Mouse (Mus musculus): ENCODE results near the gene Slc22a20. TPM values are rescaled to one million over a fixed set of nuclear protein-coding genes. Genes with fewer than 3 reads are reported as not detected.
A peak's percentile ranks its signal among the peaks of the same experiment; 100 is the strongest.

Slc22a20 gene
- polyA plus RNA-seq, 1 experiment from 2014 or later, result not detected

GRCm38 (mm10) chr19:5964804-5965203 is 21.1 kb downstream of the Slc22a20 start:
- Histone ChIP-seq H3K27ac (ENCODE audit: low read depth, low read length) (no peak overlapping the region), H3K36me3 (ENCODE audit: control insufficient read depth, insufficient read depth, low read length) (no peaks in the 10 kb centered on the region), H3K27me3 (ENCODE audit: control insufficient read depth, insufficient read depth, low read length) (no peaks in the 10 kb centered on the region), H3K4me3 (ENCODE audit: low read depth, low read length) (peak overlapping the region; percentile 77), H3K4me2 (peak overlapping the region; percentile 89), H3K9ac (ENCODE audit: low read depth, low read length) (no peak overlapping the region; the same call in 1 of the 2 replicates), H3K4me1 (ENCODE audit: control insufficient read depth, insufficient read depth, low read length) (peaks cover 27% of the 10 kb centered on the region), H3K9me3 (replicated peaks; ENCODE audit: control insufficient read depth, low read length) (no peaks in the 10 kb centered on the region)
- WGBS (ENCODE audit: insufficient replicate concordance), result 89% methylated on average over 2 of the region's 2 CpGs
- no peak for ATAC-seq (replicated peaks; ENCODE audit: insufficient number of reproducible peaks, low FRiP score, low TSS enrichment)

DNA sequence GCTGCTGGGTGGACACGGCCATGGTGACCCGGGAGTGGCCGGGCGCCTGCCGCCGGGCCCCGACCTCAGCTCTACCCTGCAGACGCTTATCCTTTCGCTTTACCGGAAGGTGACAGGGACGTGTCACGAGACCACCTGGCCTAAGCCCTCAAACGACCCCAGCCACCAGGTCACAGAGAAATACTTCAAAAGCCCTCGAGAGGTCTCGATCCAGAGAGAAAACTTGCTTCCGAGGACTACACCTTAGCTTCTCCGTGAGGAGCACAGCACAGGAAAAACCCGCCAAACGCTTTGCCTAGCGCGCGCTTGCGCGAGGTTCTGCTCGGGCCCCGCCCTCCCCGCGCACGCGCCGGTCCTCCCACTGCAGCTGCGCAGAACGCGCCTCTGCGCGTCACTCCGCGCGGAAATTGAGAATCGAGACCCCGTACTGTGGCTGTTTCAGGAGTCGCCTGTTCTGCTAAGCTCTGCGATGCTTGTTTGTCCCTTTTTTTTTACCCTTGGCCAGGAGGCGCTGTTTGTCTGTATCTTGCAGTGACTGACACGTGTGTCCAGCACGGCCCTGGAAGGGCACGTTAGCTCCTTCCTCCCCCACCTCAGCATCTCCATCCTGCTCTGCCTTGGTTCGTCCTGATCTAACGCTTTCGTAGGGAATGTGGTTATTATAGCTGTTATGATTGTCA is 21.9 kb downstream of the Slc22a20 start, which contains the start of gene Pola2:
Pola2 (minus strand) TSS at position 320 of the 680 bp plus-strand sequence.
- H3K27ac ChIP-seq (ENCODE audit: low read depth, low read length), result peak within 1 kb of the TSS; percentile 50; the same call in 1 of the 2 replicates
- H3K4me1 ChIP-seq (ENCODE audit: control insufficient read depth, insufficient read depth, low read length), result peaks cover 27% of the 10 kb centered on the region
- peaks cover 4% of the 10 kb centered on the region for H3K36me3 ChIP-seq (ENCODE audit: control insufficient read depth, insufficient read depth, low read length)
- peak within 1 kb of the TSS; percentile 83 for H3K9ac ChIP-seq (ENCODE audit: low read depth, low read length)
- H3K4me2 ChIP-seq, result peak within 1 kb of the TSS; percentile 89
- no peaks in the 10 kb centered on the region for H3K9me3 ChIP-seq (replicated peaks; ENCODE audit: control insufficient read depth, low read length)
- H3K4me3 ChIP-seq (ENCODE audit: low read depth, low read length), result peak within 1 kb of the TSS; percentile 77
- WGBS (ENCODE audit: insufficient replicate concordance), result under 1% methylated on average over 50 of the region's 50 CpGs
- ATAC-seq (replicated peaks; ENCODE audit: insufficient number of reproducible peaks, low FRiP score, low TSS enrichment), result peak; percentile 74
- H3K27me3 ChIP-seq (ENCODE audit: control insufficient read depth, insufficient read depth, low read length), result no peaks in the 10 kb centered on the region

GRCm38 (mm10) chr19:5962651-5963050 is 23.3 kb downstream of the Slc22a20 start:
- peak overlapping the region; percentile 77; the same call in 1 of the 2 replicates for H3K4me3 ChIP-seq (ENCODE audit: low read depth, low read length)
- 39% methylated on average over 1 of the region's 1 CpGs for WGBS (ENCODE audit: insufficient replicate concordance)

DNA sequence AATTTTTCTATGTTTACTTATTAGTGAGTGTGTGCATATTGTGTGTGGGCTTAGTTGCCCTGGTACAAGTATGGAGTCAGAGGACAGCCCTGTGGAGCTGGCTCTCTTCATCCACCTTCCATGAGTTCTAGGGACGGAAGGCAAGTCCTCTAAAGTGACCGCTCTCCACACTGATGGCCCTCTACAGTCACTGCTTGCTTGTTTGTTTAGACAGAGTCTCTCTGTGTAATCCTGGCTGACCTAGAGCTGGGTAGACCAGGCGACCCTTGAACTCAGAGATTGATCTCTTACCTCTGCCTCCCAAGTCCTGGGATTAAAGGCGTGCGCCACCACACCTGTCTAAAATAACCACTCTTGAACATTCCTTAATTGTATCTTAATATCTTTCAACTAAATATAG is 28.6 kb downstream of the Slc22a20 start:
- no peaks in the 10 kb centered on the region for H3K27me3 ChIP-seq (ENCODE audit: control insufficient read depth, insufficient read depth, low read length)
- no peak for ATAC-seq (replicated peaks; ENCODE audit: insufficient number of reproducible peaks, low FRiP score, low TSS enrichment)
- no peak overlapping the region for H3K4me3 ChIP-seq (ENCODE audit: low read depth, low read length)
- no peak overlapping the region for H3K4me2 ChIP-seq
- peaks cover 7% of the 10 kb centered on the region for H3K36me3 ChIP-seq (ENCODE audit: control insufficient read depth, insufficient read depth, low read length)
- H3K9me3 ChIP-seq (replicated peaks; ENCODE audit: control insufficient read depth, low read length), result no peaks in the 10 kb centered on the region
- H3K4me1 ChIP-seq (ENCODE audit: control insufficient read depth, insufficient read depth, low read length), result peaks cover 21% of the 10 kb centered on the region
- 92% methylated on average over 5 of the region's 5 CpGs for WGBS (ENCODE audit: insufficient replicate concordance)
- no peak overlapping the region for H3K9ac ChIP-seq (ENCODE audit: low read depth, low read length)
- H3K27ac ChIP-seq (ENCODE audit: low read depth, low read length), result no peak overlapping the region

More at GRCm38 (mm10) chr19:5962651-5963050, 23.3 kb downstream of the Slc22a20 start:
- Histone ChIP-seq H3K4me2 (peak overlapping the region; percentile 89), H3K36me3 (ENCODE audit: control insufficient read depth, insufficient read depth, low read length) (peaks cover 7% of the 10 kb centered on the region), H3K27me3 (ENCODE audit: control insufficient read depth, insufficient read depth, low read length) (no peaks in the 10 kb centered on the region), H3K27ac (ENCODE audit: low read depth, low read length) (no peak overlapping the region), H3K9ac (ENCODE audit: low read depth, low read length) (peak overlapping the region; percentile 83; the same call in 1 of the 2 replicates), H3K4me1 (ENCODE audit: control insufficient read depth, insufficient read depth, low read length) (peaks cover 27% of the 10 kb centered on the region), H3K9me3 (replicated peaks; ENCODE audit: control insufficient read depth, low read length) (no peaks in the 10 kb centered on the region)
- ATAC-seq (replicated peaks; ENCODE audit: insufficient number of reproducible peaks, low FRiP score, low TSS enrichment), result no peak

DNA sequence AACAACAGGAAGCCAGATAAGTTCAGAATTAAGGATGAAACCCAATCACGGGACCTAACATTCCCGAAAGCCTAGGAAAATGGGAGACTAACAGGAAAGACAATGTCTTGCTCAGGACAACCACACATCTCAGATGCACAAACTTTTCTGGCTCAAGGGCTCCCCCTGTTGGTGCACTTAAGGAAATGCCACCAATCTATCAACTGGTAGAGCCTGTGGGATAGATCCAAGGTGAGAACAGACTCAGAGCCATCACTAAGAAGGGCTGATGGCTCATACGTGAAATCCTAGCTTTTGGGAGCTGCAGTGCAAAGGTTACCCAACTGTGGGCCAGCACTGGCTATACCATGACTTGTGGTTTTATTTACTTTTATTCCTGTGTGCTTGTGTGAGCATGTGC is 29.3 kb downstream of the Slc22a20 start:
- no peak for ATAC-seq (replicated peaks; ENCODE audit: insufficient number of reproducible peaks, low FRiP score, low TSS enrichment)
- no peaks in the 10 kb centered on the region for H3K27me3 ChIP-seq (ENCODE audit: control insufficient read depth, insufficient read depth, low read length)
- no peaks in the 10 kb centered on the region for H3K9me3 ChIP-seq (replicated peaks; ENCODE audit: control insufficient read depth, low read length)
- H3K4me3 ChIP-seq (ENCODE audit: low read depth, low read length), result no peak overlapping the region
- 19% methylated on average over 3 of the region's 3 CpGs for WGBS (ENCODE audit: insufficient replicate concordance)
- no peak overlapping the region for H3K27ac ChIP-seq (ENCODE audit: low read depth, low read length)
- H3K4me1 ChIP-seq (ENCODE audit: control insufficient read depth, insufficient read depth, low read length), result peaks cover 23% of the 10 kb centered on the region
- H3K36me3 ChIP-seq (ENCODE audit: control insufficient read depth, insufficient read depth, low read length), result peaks cover 7% of the 10 kb centered on the region
- H3K4me2 ChIP-seq, result no peak overlapping the region
- no peak overlapping the region for H3K9ac ChIP-seq (ENCODE audit: low read depth, low read length)

GRCm38 (mm10) chr19:5955704-5956670 is 30.0 kb downstream of the Slc22a20 start:
- Histone ChIP-seq H3K4me1 (ENCODE audit: control insufficient read depth, insufficient read depth, low read length) (peaks cover 28% of the 10 kb centered on the region), H3K4me3 (ENCODE audit: low read depth, low read length) (no peak overlapping the region), H3K9ac (ENCODE audit: low read depth, low read length) (no peak overlapping the region), H3K4me2 (peak overlapping the region; percentile 17; the same call in 1 of the 2 replicates), H3K27me3 (ENCODE audit: control insufficient read depth, insufficient read depth, low read length) (no peaks in the 10 kb centered on the region), H3K36me3 (ENCODE audit: control insufficient read depth, insufficient read depth, low read length) (peaks cover 7% of the 10 kb centered on the region), H3K9me3 (replicated peaks; ENCODE audit: control insufficient read depth, low read length) (no peaks in the 10 kb centered on the region), H3K27ac (ENCODE audit: low read depth, low read length) (peak overlapping the region; percentile 54)
- 52% methylated on average over 28 of the region's 28 CpGs for WGBS (ENCODE audit: insufficient replicate concordance)
- ATAC-seq (replicated peaks; ENCODE audit: insufficient number of reproducible peaks, low FRiP score, low TSS enrichment), result no peak

- Histone ChIP-seq H3K4me2 (no peak overlapping the region), H3K4me3 (ENCODE audit: low read depth, low read length) (no peak overlapping the region), H3K4me1 (ENCODE audit: control insufficient read depth, insufficient read depth, low read length) (peaks cover 28% of the 10 kb centered on the region), H3K9ac (ENCODE audit: low read depth, low read length) (no peak overlapping the region), H3K9me3 (replicated peaks; ENCODE audit: control insufficient read depth, low read length) (no peaks in the 10 kb centered on the region), H3K27me3 (ENCODE audit: control insufficient read depth, insufficient read depth, low read length) (no peaks in the 10 kb centered on the region), H3K36me3 (ENCODE audit: control insufficient read depth, insufficient read depth, low read length) (peaks cover 11% of the 10 kb centered on the region), H3K27ac (ENCODE audit: low read depth, low read length) (no peak overlapping the region; the same call in 1 of the 2 replicates)
- WGBS (ENCODE audit: insufficient replicate concordance), result 92% methylated on average over 10 of the region's 10 CpGs
- no peak for ATAC-seq (replicated peaks; ENCODE audit: insufficient number of reproducible peaks, low FRiP score, low TSS enrichment)
These were observed 31.0 kb downstream of the Slc22a20 start for GRCm38 (mm10) chr19:5954936-5955335.

GRCm38 (mm10) chr19:5954031-5954710 is 31.8 kb downstream of the Slc22a20 start:
- H3K4me1 ChIP-seq (ENCODE audit: control insufficient read depth, insufficient read depth, low read length), result peaks cover 28% of the 10 kb centered on the region
- no peak overlapping the region for H3K4me2 ChIP-seq
- WGBS (ENCODE audit: insufficient replicate concordance), result 77% methylated on average over 22 of the region's 22 CpGs

More at GRCm38 (mm10) chr19:5954031-5954710, 31.8 kb downstream of the Slc22a20 start:
- peaks cover 11% of the 10 kb centered on the region for H3K36me3 ChIP-seq (ENCODE audit: control insufficient read depth, insufficient read depth, low read length)
- H3K9ac ChIP-seq (ENCODE audit: low read depth, low read length), result no peak overlapping the region
- no peak for ATAC-seq (replicated peaks; ENCODE audit: insufficient number of reproducible peaks, low FRiP score, low TSS enrichment)
- no peak overlapping the region for H3K27ac ChIP-seq (ENCODE audit: low read depth, low read length)
- no peaks in the 10 kb centered on the region for H3K27me3 ChIP-seq (ENCODE audit: control insufficient read depth, insufficient read depth, low read length)
- no peaks in the 10 kb centered on the region for H3K9me3 ChIP-seq (replicated peaks; ENCODE audit: control insufficient read depth, low read length)
- H3K4me3 ChIP-seq (ENCODE audit: low read depth, low read length), result no peak overlapping the region
